Mouse (Mus musculus) liver, adult 2 months (tissue): ENCODE results near the gene A1bg.

Experiments
- CTCF ChIP-seq: fragments of 200-500 bp; IDR thresholded peaks from 2 replicates; pipeline ENCODE4 v1.5.1; 2011; ENCODE audit warnings: low read depth, low read length, control low read depth
- POLR2A ChIP-seq: fragments of 200-500 bp; IDR thresholded peaks from 2 replicates; pipeline ENCODE4 v1.6.1; 2011; ENCODE audit warnings: low read length, control low read depth; ENCODE audit not compliant: insufficient read depth; ENCODE audit errors: extremely low read depth

DNA sequence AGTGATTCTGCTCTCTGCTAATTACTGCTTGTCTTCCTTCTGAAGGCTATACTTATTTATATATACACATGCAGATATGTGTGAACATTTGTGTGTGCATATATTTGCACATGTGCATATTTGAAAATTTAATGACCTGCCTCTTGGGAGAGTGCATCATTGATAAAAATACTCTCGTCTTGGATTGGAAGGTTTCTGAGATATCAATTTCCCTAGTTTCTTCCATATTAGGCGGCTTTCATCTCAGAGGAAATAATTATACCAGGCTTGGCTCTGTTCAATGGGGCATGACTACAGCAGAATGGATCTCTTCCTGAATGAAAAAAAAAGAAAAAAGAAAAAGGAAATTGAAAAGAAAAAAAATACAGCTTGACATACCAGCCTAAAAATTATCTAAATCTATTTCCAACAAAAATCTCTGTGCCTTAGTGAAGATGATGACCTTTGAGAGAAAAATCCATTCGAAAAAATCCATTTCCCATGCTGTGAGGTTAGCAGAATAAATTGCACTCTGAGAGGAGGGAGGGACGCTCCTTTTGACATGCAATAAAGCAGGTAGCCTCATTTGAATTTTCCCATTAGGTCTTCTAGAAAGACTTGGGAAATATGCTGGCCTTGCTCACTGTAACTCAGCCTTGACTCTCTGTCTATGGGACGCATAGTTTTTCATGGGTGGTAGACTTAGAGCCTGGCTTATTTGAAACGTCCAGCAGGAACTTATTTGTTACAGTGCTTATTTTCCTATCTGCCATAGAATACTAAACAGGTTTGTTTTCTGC, 24.4 kb downstream of the A1bg start:
- TF ChIP-seq CTCF (no peak), POLR2A (no peak)
